Mouse (Mus musculus) olfactory bulb, adult 2 months (tissue): ENCODE data around the gene Bdh1.

ENCODE experiments used
- CTCF ChIP-seq: fragments of 200-500 bp; IDR thresholded peaks from 2 replicates; pipeline ENCODE4 v1.5.1; 2012; ENCODE audit warnings: low read depth, mild to moderate bottlenecking, low read length, moderate library complexity; ENCODE audit not compliant: insufficient read depth
- POLR2A ChIP-seq: fragments of 200-500 bp; IDR thresholded peaks from 2 replicates; pipeline ENCODE4 v1.6.1; 2012; ENCODE audit warnings: mild to moderate bottlenecking, low read depth, low read length, moderate library complexity; ENCODE audit not compliant: insufficient read depth

GRCm38 (mm10) chr16:31507794-31508526 is 85.9 kb downstream of the Bdh1 start:
- no peak for TF ChIP-seq CTCF
- no peak for TF ChIP-seq POLR2A
